Mouse (Mus musculus) embryonic facial prominence, embryonic 10.5 days (tissue): Measurements from ENCODE around the gene Atp7b. TPM values are rescaled to one million over a fixed set of nuclear protein-coding genes. Genes with fewer than 3 reads are reported as not detected.

Experiments
- DNase-seq: peaks from one replicate; pipeline ENCODE4 v3.0.0-alpha.2; 2017; ENCODE audit warnings: low spot score
- H3K27ac ChIP-seq: fragments of 300-500 bp; sonication (generic); replicated peaks from 2 replicates; pipeline ENCODE4 v1.5.1; 2016; ENCODE audit warnings: mild to moderate bottlenecking
- H3K27me3 ChIP-seq: fragments of 300-500 bp; sonication (generic); replicated peaks from 2 replicates; pipeline ENCODE4 v1.6.1; 2016; ENCODE audit warnings: low read depth, mild to moderate bottlenecking; ENCODE audit not compliant: poor library complexity, severe bottlenecking
- H3K36me3 ChIP-seq: fragments of 300-500 bp; sonication (generic); replicated peaks from 2 replicates; pipeline ENCODE4 v1.6.1; 2016; ENCODE audit warnings: mild to moderate bottlenecking, moderate library complexity
- H3K4me1 ChIP-seq: fragments of 300-500 bp; sonication (generic); 2 replicates; pipeline ENCODE4 v1.6.1; 2016
- H3K4me3 ChIP-seq: fragments of 300-500 bp; sonication (generic); 2 replicates; pipeline ENCODE4 v1.5.1; 2016; ENCODE audit warnings: mild to moderate bottlenecking, moderate library complexity
- H3K9me3 ChIP-seq: fragments of 300-500 bp; sonication (generic); 2 replicates; pipeline ENCODE4 v1.6.1; 2016; ENCODE audit warnings: mild to moderate bottlenecking
- WGBS: fragments of 180-500 bp; shearing (Covaris S2); methylation state at CpG from one replicate; pipeline ENCODE4 v1.1.7; 2016; 5-methylcytosine and 5-hydroxymethylcytosine counted together
- polyA plus RNA-seq: library from polyadenylated mRNA; unstranded; fragments of >200 nt; fragmentation: Nextera tagmentation; extraction: Ambion mirVana; gene quantifications from 2 replicates; pipeline ENCODE4 v1.2.1, GENCODE M21; 2016

Atp7b gene
- polyA plus RNA-seq, result 1.9 and 2.1 TPM in 2 replicates

DNA sequence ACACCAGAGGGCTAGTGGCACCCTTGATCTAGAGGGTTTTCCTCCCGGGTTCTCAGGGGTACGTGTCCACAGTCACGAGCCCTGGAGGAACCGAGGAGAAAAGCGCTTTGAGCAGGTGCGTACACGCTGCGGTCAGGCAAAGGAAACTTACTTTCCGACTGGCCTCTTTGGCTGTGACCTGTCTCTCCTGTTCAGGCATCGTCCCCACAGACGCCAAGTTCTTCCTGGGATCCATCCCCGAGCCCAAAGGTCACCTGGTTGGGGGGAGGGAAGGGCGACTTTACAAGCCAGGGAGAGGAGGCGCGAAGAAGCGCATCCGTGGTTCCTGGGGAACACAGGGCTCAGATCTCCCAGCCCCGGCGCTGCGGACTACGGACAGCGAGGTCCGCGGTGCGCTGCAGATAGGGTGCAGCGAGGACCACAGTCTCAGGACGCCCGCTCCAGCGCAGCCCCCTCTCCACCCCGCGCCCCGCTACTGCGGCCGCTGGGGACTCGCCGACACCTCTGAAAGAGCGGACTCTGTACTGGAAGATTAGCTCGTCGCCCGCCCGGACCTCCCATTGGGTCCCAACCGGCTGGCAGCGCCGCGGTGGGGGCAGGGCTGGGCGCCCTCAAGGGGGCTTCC is at the start of gene Atp7b:
Gene Atp7b (minus strand): TSS at position 485 of the 625 bp plus-strand sequence.
- H3K4me3 ChIP-seq, result peak within 1 kb of the TSS; percentile 75
- WGBS, result under 1% methylated on average over 45 of the region's 46 CpGs

GRCm38 (mm10) chr8:22107020-22107419 is 46.9 kb upstream of the Atp7b start:
- H3K36me3 ChIP-seq, result no peaks in the 10 kb centered on the region
- no peaks in the 10 kb centered on the region for H3K27me3 ChIP-seq
- no peaks in the 10 kb centered on the region for H3K9me3 ChIP-seq
- WGBS, result 75% methylated on average over 4 of the region's 4 CpGs
- no peak overlapping the region for H3K27ac ChIP-seq
- DNase-seq, result no peak
- H3K4me3 ChIP-seq, result no peak overlapping the region
- no peaks in the 10 kb centered on the region for H3K4me1 ChIP-seq

More for the DNA sequence above, at the start of gene Atp7b:
- DNase-seq, result no peak
- Histone ChIP-seq H3K27ac (peak within 1 kb of the TSS; percentile 79), H3K4me1 (peaks cover 12% of the 10 kb centered on the region), H3K36me3 (peaks cover 30% of the 10 kb centered on the region), H3K9me3 (no peaks in the 10 kb centered on the region), H3K27me3 (peaks cover 28% of the 10 kb centered on the region)

GRCm38 (mm10) chr8:22091568-22091967 is 31.5 kb upstream of the Atp7b start:
- peak; percentile 22 for DNase-seq
- 54% methylated on average over 8 of the region's 8 CpGs for WGBS
- Histone ChIP-seq H3K27ac (no peak overlapping the region), H3K4me3 (no peak overlapping the region), H3K4me1 (no peaks in the 10 kb centered on the region), H3K27me3 (no peaks in the 10 kb centered on the region), H3K9me3 (no peaks in the 10 kb centered on the region), H3K36me3 (no peaks in the 10 kb centered on the region)

DNA sequence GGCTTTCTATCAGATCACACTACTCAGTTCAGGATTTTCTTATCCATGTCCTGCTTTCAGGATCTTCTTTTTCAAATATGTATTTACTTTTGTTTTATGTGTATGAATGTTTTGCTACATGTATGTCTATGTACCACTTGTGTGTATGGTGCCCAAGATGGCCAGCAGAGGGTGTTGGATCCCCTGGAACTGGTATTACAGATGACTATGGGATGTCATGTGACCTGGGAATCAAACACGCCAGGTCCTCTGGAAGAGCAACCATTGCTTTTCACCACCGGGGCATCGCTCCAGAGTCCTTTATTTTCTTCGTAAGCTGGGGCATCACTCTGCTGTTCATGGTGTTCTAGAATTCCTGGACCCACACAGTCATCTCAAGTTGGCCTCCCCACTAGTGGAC is 29.1 kb upstream of the Atp7b start:
- H3K9me3 ChIP-seq, result no peaks in the 10 kb centered on the region
- no peak for DNase-seq
- H3K4me1 ChIP-seq, result no peaks in the 10 kb centered on the region
- H3K27me3 ChIP-seq, result no peaks in the 10 kb centered on the region
- WGBS, result 93% methylated on average over 4 of the region's 4 CpGs
- H3K4me3 ChIP-seq, result no peak overlapping the region
- H3K36me3 ChIP-seq, result no peaks in the 10 kb centered on the region
- H3K27ac ChIP-seq, result no peak overlapping the region

GRCm38 (mm10) chr8:22079313-22080007 is 19.4 kb upstream of the Atp7b start:
- Histone ChIP-seq H3K4me1 (no peaks in the 10 kb centered on the region), H3K9me3 (no peaks in the 10 kb centered on the region), H3K36me3 (no peaks in the 10 kb centered on the region), H3K27ac (no peak overlapping the region), H3K4me3 (no peak overlapping the region), H3K27me3 (no peaks in the 10 kb centered on the region)
- WGBS, result 86% methylated on average over 9 of the region's 9 CpGs
- DNase-seq, result no peak

GRCm38 (mm10) chr8:22061126-22061525 is 1.0 kb upstream of the Atp7b start:
- H3K27ac ChIP-seq, result no peak overlapping the region
- H3K4me3 ChIP-seq, result peak overlapping the region; percentile 75
- no peak for DNase-seq
- H3K9me3 ChIP-seq, result peaks cover 8% of the 10 kb centered on the region; the same call in 1 of the 2 replicates
- H3K4me1 ChIP-seq, result peaks cover 12% of the 10 kb centered on the region
- peaks cover 28% of the 10 kb centered on the region for H3K27me3 ChIP-seq
- WGBS, result 12% methylated on average over 3 of the region's 3 CpGs
- H3K36me3 ChIP-seq, result peaks cover 42% of the 10 kb centered on the region

- H3K27me3 ChIP-seq, result peaks cover 28% of the 10 kb centered on the region
- WGBS, result under 1% methylated on average over 35 of the region's 36 CpGs
- peak within 1 kb of the TSS; percentile 75 for H3K4me3 ChIP-seq
- peak; percentile 99 for DNase-seq
- H3K27ac ChIP-seq, result peak within 1 kb of the TSS; percentile 79
- H3K4me1 ChIP-seq, result peaks cover 12% of the 10 kb centered on the region
- peaks cover 2% of the 10 kb centered on the region; the same call in 1 of the 2 replicates for H3K9me3 ChIP-seq
- H3K36me3 ChIP-seq, result peaks cover 35% of the 10 kb centered on the region
These were observed 363 bp upstream of the Atp7b start, which contains the start of gene Alg11 for GRCm38 (mm10) chr8:22060446-22060889. Gene Alg11 (plus strand): TSS chr8:22060721.

DNA sequence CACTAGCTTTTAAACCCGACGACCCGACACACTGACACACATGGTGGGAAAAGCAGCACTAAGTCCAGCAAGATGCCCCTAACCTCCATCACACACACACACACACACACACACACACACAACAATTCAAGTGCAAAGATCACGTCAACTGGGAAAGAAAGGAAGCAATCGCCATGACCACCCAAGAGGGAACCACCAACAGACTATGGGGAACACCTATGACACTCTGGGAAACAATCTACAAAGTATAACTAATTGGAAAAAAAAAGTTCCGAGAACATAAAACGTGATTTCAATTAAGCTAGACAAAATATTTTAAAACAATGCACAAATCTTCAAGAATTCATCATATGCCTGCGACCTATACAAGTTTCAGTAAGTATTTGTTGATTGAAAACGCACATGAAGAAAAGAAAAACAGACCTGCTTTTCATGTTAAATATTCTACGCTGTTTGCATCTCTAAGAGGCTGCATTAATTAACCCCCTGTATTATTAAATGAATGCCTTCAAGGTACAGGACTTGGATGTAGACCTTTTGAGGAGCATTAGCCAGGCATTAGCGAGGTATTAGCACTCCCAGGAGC is 859 bp downstream of the Atp7b start:
- Histone ChIP-seq H3K36me3 (peaks cover 23% of the 10 kb centered on the region), H3K9me3 (no peaks in the 10 kb centered on the region), H3K4me3 (peak overlapping the region; percentile 75), H3K27ac (no peak overlapping the region), H3K27me3 (peaks cover 28% of the 10 kb centered on the region), H3K4me1 (peaks cover 12% of the 10 kb centered on the region)
- 43% methylated on average over 11 of the region's 11 CpGs for WGBS
- DNase-seq, result no peak

GRCm38 (mm10) chr8:22058368-22058767 is 1.7 kb downstream of the Atp7b start:
- H3K4me1 ChIP-seq, result peaks cover 12% of the 10 kb centered on the region
- H3K9me3 ChIP-seq, result no peaks in the 10 kb centered on the region
- WGBS, result 80% methylated on average over 9 of the region's 9 CpGs
- no peak overlapping the region for H3K4me3 ChIP-seq
- no peak for DNase-seq
- H3K27me3 ChIP-seq, result peaks cover 28% of the 10 kb centered on the region
- H3K27ac ChIP-seq, result no peak overlapping the region
- peaks cover 14% of the 10 kb centered on the region for H3K36me3 ChIP-seq

- peaks cover 12% of the 10 kb centered on the region for H3K4me1 ChIP-seq
- DNase-seq, result no peak
- H3K27ac ChIP-seq, result no peak overlapping the region
- no peaks in the 10 kb centered on the region for H3K36me3 ChIP-seq
- no peaks in the 10 kb centered on the region for H3K9me3 ChIP-seq
- 76% methylated on average over 3 of the region's 3 CpGs for WGBS
- peaks cover 28% of the 10 kb centered on the region for H3K27me3 ChIP-seq
- no peak overlapping the region for H3K4me3 ChIP-seq
These were observed 3.3 kb downstream of the Atp7b start for GRCm38 (mm10) chr8:22056850-22057249.

DNA sequence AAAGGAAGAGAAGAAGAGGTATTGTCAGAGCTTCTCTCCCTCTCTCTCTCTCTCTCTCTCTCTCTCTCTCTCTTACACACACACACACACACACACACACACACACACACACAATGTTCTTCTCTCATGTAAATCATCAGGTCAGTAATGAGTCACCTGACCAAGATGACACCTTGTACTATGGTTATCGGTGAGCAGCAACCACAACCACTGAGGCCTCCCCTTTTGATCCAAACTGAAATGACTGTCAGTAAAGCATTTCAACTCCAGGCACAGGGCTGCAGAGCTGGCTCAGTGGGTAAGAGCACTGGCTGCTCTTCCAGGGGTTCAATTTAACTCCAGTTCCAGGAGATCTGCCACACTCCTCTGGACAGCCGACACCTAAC is 4.6 kb downstream of the Atp7b start:
- DNase-seq, result no peak
- 95% methylated on average over 2 of the region's 2 CpGs for WGBS

DNA sequence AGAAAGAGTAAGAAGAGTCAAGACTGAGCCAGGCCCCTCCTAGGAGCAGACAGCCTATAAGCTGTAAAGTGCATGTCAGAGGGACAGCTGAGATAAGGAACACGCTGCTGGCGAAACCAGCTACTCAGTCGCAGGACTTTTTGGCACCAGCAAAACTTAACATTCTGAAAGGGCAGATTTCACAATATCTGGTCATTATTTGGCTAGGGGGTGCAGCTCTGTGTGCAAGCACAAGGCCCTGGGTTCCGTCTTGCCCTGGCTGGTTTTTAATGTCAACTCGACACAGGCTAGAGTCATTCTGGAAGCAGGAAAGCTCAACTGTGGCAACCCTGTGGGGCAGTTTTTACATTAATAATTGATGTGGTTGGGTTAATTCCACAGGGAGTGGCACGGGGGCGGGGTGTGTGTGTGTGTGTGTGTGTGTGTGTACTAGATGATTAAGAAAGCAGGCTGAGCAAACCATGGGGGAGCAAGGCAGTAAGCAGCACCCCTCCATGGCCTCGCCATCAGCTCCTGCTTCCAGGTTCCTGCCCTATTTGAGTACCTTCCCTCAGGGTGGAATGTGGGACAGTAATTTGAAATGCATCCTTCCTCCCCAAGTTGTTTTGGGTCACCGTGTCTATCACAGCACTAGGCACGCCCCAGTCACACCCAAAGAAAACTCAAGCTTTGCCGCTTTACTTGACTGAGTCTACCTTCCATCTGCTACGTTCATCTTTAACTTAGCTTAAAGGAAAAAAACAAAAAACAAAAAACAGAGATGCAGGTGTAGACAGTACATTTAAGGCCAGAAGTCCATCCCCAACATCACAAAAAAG is 5.2 kb downstream of the Atp7b start:
- H3K36me3 ChIP-seq, result no peaks in the 10 kb centered on the region
- H3K4me1 ChIP-seq, result peaks cover 4% of the 10 kb centered on the region; the same call in 1 of the 2 replicates
- no peak for DNase-seq
- H3K27ac ChIP-seq, result no peak overlapping the region
- H3K9me3 ChIP-seq, result no peaks in the 10 kb centered on the region
- 87% methylated on average over 12 of the region's 12 CpGs for WGBS
- H3K27me3 ChIP-seq, result peaks cover 28% of the 10 kb centered on the region
- no peak overlapping the region for H3K4me3 ChIP-seq

More for the DNA sequence above, 4.6 kb downstream of the Atp7b start:
- Histone ChIP-seq H3K9me3 (no peaks in the 10 kb centered on the region), H3K27me3 (peaks cover 28% of the 10 kb centered on the region), H3K27ac (no peak overlapping the region), H3K4me3 (no peak overlapping the region), H3K4me1 (peaks cover 6% of the 10 kb centered on the region; the same call in 1 of the 2 replicates), H3K36me3 (no peaks in the 10 kb centered on the region)
